Mouse (Mus musculus) olfactory bulb, adult 2 months (tissue): Measurements from ENCODE around the gene Serinc5. TPM values are rescaled to one million over a fixed set of nuclear protein-coding genes. Genes with fewer than 3 reads are reported as not detected.

Source experiments
- H3K27ac ChIP-seq: fragments of 200-500 bp; 2 replicates; pipeline ENCODE4 v1.5.1; 2012; ENCODE audit warnings: low read depth, low read length; ENCODE audit not compliant: insufficient read depth
- H3K4me1 ChIP-seq: fragments of 200-500 bp; 2 replicates; pipeline ENCODE4 v1.6.1; 2012; ENCODE audit warnings: low read length; ENCODE audit not compliant: control insufficient read depth, insufficient read depth
- H3K4me3 ChIP-seq: fragments of 200-500 bp; 2 replicates; pipeline ENCODE4 v1.5.1; 2012; ENCODE audit warnings: mild to moderate bottlenecking, low read depth, low read length, moderate library complexity; ENCODE audit not compliant: insufficient read depth
- CTCF ChIP-seq: fragments of 200-500 bp; IDR thresholded peaks from 2 replicates; pipeline ENCODE4 v1.5.1; 2012; ENCODE audit warnings: low read depth, mild to moderate bottlenecking, low read length, moderate library complexity; ENCODE audit not compliant: insufficient read depth
- POLR2A ChIP-seq: fragments of 200-500 bp; IDR thresholded peaks from 2 replicates; pipeline ENCODE4 v1.6.1; 2012; ENCODE audit warnings: mild to moderate bottlenecking, low read depth, low read length, moderate library complexity; ENCODE audit not compliant: insufficient read depth
- whole genome bisulfite sequencing: fragments of 180-500 bp; shearing (Covaris S2); methylation state at CpG from one replicate; pipeline ENCODE4 v1.1.7; 2018; 5-methylcytosine and 5-hydroxymethylcytosine counted together
- polyA plus RNA-seq: library from polyadenylated mRNA; stranded (reverse); fragments of >200 nt; gene quantifications from 2 replicates; pipeline ENCODE4 v1.2.4, GENCODE M21; 2012; ENCODE audit warnings: low replicate concordance; ENCODE audit not compliant: missing spikeins, insufficient read depth, insufficient read length

The Serinc5 gene
- polyA plus RNA-seq, 1 experiment, result not detected

DNA sequence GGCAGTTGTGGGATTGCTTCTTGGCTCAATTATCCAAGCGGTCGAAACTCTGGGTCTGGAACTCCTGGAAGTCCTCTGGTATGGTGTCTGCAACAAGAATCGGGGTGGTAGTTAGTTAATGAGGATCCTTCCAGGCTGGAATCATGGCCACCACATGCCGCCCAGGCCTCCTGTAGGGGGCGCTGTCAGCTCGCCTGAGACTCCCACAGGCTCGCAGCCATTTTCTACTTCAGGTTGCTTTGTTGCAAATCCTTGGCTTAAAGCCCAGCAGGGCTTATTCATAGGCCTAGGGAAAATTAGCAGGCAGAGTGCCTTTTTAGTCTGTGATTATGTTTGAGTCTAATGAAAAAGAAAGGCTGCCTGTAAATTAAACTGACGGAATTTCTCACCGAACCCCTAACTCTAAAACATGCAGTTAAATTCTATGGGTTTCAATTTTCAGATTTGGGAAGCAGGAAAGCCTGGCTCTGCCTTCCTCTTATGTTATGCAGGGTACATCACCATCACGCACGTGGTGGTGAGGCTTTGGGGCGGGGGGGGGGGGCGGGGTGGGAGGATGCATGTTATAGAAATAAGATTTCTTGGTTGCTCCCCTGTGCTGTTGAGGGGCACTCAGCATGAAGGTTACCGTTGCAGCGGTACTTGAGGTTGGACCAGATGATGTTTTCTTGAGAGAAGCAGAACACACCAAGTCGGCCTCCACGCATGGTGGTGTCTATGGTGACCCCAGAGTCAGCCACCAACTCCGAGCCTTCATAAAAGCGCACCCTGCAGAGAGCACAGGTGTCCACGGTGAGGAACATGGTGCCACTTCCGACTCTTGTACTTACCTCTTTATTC lies 141.1 kb downstream of the Serinc5 start:
- WGBS, result 22% methylated on average over 21 of the region's 21 CpGs
- peaks cover 13% of the 10 kb centered on the region for H3K4me1 ChIP-seq
- peak overlapping the region; percentile 32; the same call in 1 of the 2 replicates for H3K27ac ChIP-seq
- TF ChIP-seq POLR2A, result no peak
- peak; percentile 90 for TF ChIP-seq CTCF
- H3K4me3 ChIP-seq, result no peak overlapping the region

DNA sequence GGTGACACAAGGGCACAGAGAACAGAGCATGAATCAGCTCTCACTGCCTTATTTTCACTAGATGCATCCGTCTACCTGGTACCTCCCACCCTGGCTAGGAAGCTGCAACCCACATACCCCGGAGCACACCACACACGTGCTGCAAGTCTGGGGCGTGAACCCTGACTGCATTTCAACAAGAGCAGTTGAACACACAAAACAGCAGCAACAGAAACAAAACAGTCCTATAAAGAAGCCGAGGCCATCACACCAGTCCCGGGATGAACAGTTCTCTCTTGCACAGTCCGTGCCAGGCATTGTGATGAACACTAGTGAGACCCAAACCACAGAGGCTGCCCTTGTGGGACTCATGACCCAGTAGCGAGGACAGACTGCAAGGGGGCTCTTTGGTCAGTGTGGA lies 142.8 kb downstream of the Serinc5 start:
- Histone ChIP-seq H3K4me1 (peaks cover 15% of the 10 kb centered on the region), H3K27ac (no peak overlapping the region), H3K4me3 (no peak overlapping the region)
- TF ChIP-seq CTCF (no peak), POLR2A (no peak)
- WGBS, result 78% methylated on average over 8 of the region's 8 CpGs

DNA sequence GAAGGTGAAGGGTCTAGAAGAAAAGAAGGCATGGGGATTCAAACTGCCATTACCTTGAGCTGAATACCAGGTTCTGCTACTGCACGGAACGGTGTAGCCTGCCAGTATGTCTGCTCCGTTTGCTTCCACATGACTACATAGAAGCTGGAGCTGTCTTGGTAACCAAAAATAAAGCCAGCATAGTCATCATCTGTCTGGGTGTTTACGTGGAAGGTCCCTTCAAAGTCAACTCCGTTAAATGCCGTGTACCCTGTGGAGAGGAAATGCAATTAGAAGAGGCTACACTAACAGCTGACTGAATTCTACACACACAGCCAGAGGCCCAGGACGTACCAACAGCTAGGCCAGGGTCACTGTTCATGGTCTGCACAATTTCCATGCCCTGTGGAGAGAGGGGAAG lies 144.1 kb downstream of the Serinc5 start:
- Histone ChIP-seq H3K4me1 (peaks cover 16% of the 10 kb centered on the region), H3K4me3 (no peak overlapping the region), H3K27ac (no peak overlapping the region)
- no peak for TF ChIP-seq CTCF
- no peak for TF ChIP-seq POLR2A
- 61% methylated on average over 7 of the region's 7 CpGs for WGBS

DNA sequence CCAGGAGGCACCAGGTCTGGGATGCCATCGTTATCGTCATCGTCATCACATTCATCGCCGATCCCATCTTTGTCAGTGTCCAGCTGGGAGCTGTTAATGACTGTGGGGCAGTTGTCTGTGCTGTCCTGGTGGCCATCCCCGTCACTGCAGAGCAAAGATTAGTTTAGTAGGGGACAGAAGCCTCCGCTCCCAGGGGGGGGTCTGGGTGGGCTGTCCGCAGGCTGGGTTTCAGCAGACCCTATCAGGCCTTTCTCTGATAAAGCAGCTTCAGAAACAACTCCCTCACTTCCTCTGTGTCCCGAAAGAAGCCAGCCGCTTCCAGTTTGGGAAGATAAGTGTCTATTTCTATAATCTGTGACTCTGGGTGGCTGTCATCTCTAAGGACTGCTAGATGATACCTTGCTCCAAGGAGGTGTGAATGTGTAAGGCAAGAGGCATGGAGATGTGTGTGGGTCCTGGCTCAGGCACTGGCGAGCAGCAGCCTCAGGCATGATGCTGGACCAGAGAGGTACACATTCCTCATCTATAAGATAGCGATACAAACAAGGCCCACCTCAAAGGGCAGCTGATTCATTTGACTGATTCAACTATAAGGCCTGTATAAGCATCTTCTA lies 147.2 kb downstream of the Serinc5 start:
- 94% methylated on average over 12 of the region's 12 CpGs for WGBS
- Histone ChIP-seq H3K4me3 (no peak overlapping the region), H3K4me1 (peaks cover 17% of the 10 kb centered on the region), H3K27ac (no peak overlapping the region)
- no peak for TF ChIP-seq POLR2A
- no peak for TF ChIP-seq CTCF

DNA sequence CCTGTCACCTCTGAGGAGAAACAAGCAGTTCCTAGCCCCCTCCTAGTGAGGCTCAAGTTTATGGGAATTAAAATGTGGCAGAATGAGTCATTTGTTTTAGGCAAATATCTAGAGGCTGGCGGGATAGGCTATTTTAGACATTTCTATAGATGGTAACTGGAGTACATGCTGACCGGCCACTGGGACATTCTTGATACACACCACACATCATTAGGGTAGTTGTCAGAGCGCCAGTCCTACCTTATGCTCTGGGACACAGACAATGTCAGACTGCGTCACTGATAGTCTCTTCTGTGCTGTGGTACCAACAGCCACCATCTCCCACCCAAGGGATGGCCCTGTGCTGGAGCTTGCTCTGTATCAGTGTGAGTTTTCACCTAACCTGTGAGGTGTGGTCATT lies 148.2 kb downstream of the Serinc5 start:
- no peak for TF ChIP-seq CTCF
- no peak for TF ChIP-seq POLR2A
- Histone ChIP-seq H3K27ac (no peak overlapping the region), H3K4me3 (no peak overlapping the region), H3K4me1 (peaks cover 12% of the 10 kb centered on the region)
- WGBS, result 69% methylated on average over 4 of the region's 4 CpGs

DNA sequence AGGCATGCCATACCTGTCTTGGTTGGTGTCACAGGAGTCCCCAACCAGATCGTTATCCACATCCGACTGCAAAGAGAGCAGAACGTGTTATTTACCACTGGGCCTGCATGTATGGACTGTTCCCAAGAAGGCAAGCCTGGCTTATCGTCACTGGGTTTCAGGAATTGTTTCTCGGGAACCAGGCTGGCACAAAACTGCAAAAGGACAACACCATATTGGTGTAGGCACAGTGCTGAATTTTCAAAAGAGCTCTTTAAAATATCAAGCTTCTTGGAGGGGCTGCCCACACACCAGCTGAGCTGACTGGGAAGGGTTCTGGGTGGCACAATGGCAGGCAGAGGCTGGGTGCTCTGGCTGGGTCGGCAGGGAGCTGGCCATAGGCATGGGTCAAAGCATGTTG lies 149.6 kb downstream of the Serinc5 start:
- Histone ChIP-seq H3K4me1 (peaks cover 9% of the 10 kb centered on the region; the same call in 1 of the 2 replicates), H3K27ac (no peak overlapping the region), H3K4me3 (no peak overlapping the region)
- WGBS, result 73% methylated on average over 6 of the region's 6 CpGs
- TF ChIP-seq CTCF, result no peak
- no peak for TF ChIP-seq POLR2A

Other genes with a start within 250 kb of the Serinc5 start
- gene Ankrd34b, start 185.2 kb upstream of the Serinc5 start, polyA plus RNA-seq, result not detected in 2 replicates
- gene Fam151b, start 127.1 kb upstream of the Serinc5 start, polyA plus RNA-seq, result not detected in 2 replicates
- gene Zfyve16, start 80.2 kb upstream of the Serinc5 start, polyA plus RNA-seq, result not detected in 2 replicates
- not detected in 2 replicates for gene Spz1, start 34.9 kb upstream of the Serinc5 start, polyA plus RNA-seq
- not detected in 2 replicates for gene Thbs4, start 183.7 kb downstream of the Serinc5 start, polyA plus RNA-seq
- gene Mtx3, start 233.7 kb downstream of the Serinc5 start, polyA plus RNA-seq, result not detected in 2 replicates